Mouse (Mus musculus) G1E (cell line): Measurements from ENCODE around the gene Antxr1. TPM values are rescaled to one million over a fixed set of nuclear protein-coding genes. Genes with fewer than 3 reads are reported as not detected.

ENCODE experiments used
- ATAC-seq: 2 replicates; pipeline ENCODE4 v1.8.0; 2016; ENCODE audit warnings: mild to moderate bottlenecking; ENCODE audit not compliant: insufficient number of reproducible peaks, poor library complexity, low FRiP score, severe bottlenecking; ENCODE audit errors: extremely low read depth
- DNase-seq: peaks from one replicate; pipeline ENCODE4 v3.0.0; 2012; ENCODE audit warnings: low spot score
- H3K27me3 ChIP-seq: 2 replicates; pipeline ENCODE4 v1.6.1; 2012; ENCODE audit warnings: mild to moderate bottlenecking, low read length, inconsistent platforms; ENCODE audit not compliant: insufficient read depth
- H3K36me3 ChIP-seq: replicated peaks from 2 replicates; pipeline ENCODE3; 2012; ENCODE audit warnings: mild to moderate bottlenecking, inconsistent platforms
- H3K4me1 ChIP-seq: 2 replicates; pipeline ENCODE4 v1.6.1; 2012; ENCODE audit warnings: low read depth, low read length, inconsistent platforms, mixed read lengths; ENCODE audit not compliant: insufficient read depth
- H3K4me3 ChIP-seq: 2 replicates; pipeline ENCODE4 v1.5.1; 2012; ENCODE audit warnings: low read depth, mild to moderate bottlenecking, inconsistent platforms, low read length, moderate library complexity, mixed read lengths
- H3K9me3 ChIP-seq: replicated peaks from 2 replicates; pipeline ENCODE4 v1.6.1; 2012; ENCODE audit warnings: inconsistent platforms
- CTCF ChIP-seq: IDR thresholded peaks from 2 replicates; pipeline ENCODE4 v1.5.1; 2012; ENCODE audit warnings: low read depth, low read length, inconsistent platforms, mixed read lengths
- GATA1 ChIP-seq: IDR thresholded peaks from 2 replicates; pipeline ENCODE4 v1.6.1; 2012; ENCODE audit warnings: borderline replicate concordance, low read length, inconsistent platforms, mixed read lengths
- GATA2 ChIP-seq: IDR thresholded peaks from 2 replicates; pipeline ENCODE4 v1.6.1; 2012; ENCODE audit warnings: low read depth, low read length, inconsistent platforms, borderline replicate concordance
- POLR2AphosphoS5 ChIP-seq: IDR thresholded peaks from 2 replicates; pipeline ENCODE4 v1.6.1; 2012; ENCODE audit warnings: low read depth, low read length, inconsistent platforms; ENCODE audit not compliant: insufficient replicate concordance
- TAL1 ChIP-seq: conservative IDR thresholded peaks from 2 replicates; pipeline ENCODE4 v1.6.1; 2012; ENCODE audit warnings: low read depth, low read length, inconsistent platforms, mixed read lengths
- polyA plus RNA-seq: library from polyadenylated mRNA; stranded (reverse); fragments of >175 nt; gene quantifications from 2 replicates; pipeline ENCODE4 v1.2.3, GENCODE M21; 2012
- total RNA-seq, 2 experiments: library from RNA; stranded (forward) in 1 of 2; stranded (reverse) in 1 of 2; fragments of 200-1000 nt in 1 of 2; fragments of >200 nt in 1 of 2; fragmentation: Nextera tagmentation in 1 of 2; gene quantifications; 2 replicates each; pipeline ENCODE4 v1.2.3; 2014 to 2017

Gene Antxr1
- total and polyA plus RNA-seq, 3 experiments = 0.16 TPM; not detected in 2

- DNase-seq (no peak), ATAC-seq (no peak)
- Histone ChIP-seq H3K36me3 (no peaks in the 10 kb centered on the region), H3K4me1 (no peaks in the 10 kb centered on the region), H3K9me3 (no peaks in the 10 kb centered on the region), H3K27me3 (peaks cover 28% of the 10 kb centered on the region), H3K4me3 (no peak overlapping the region)
- TF ChIP-seq CTCF (no peak), GATA1 (no peak), POLR2AphosphoS5 (no peak), TAL1 (no peak), GATA2 (no peak)
Measured at GRCm38 (mm10) chr6:87294904-87295303, 40.7 kb downstream of the Antxr1 start.

DNA sequence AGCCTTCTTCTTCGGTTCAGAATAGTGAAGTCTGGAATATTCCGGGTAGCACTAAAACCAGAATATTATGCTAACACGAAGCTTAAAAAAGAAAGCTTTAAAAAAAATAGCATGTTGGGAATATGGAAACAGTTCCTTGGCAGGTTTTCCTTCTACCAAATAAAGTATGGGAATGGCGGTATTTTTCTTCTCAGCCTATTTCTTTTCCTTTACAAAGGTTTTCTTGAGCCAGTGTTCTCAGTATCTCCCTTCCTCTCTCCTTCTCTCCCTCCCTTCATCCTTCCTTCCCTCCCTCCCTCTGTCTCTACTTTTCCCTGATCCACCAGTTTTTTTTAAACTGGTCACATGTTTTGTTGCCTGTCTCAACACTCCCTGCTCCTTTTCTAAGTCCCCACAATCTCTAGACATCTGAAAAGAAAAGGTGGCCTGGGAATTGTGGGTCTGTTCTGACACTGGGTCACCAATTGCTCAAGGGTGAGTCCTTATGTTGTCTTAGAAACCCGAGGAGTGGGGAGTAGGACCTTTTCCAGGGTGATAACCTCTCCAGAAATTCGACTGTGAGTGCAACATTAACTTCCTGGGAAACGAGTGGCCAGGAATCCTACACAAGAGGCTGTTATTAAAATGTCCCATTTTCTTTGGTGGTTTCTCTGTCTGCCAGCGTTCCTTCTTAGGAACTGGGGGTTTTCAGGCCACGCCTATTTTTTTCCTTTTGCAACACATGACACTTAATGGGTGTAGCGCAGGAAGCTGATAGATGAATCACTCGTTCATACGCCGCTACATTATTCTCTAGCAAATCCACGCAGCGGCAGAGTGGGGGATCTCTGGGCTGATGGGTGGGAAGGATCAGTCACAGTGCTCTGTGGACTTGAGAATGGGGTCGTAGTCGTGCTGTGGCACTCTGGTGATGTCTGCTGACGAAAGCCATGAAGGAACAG lies 42.4 kb downstream of the Antxr1 start:
- no peaks in the 10 kb centered on the region for H3K4me1 ChIP-seq
- H3K4me3 ChIP-seq = no peak overlapping the region
- no peak for DNase-seq
- no peaks in the 10 kb centered on the region for H3K36me3 ChIP-seq
- peaks cover 26% of the 10 kb centered on the region for H3K27me3 ChIP-seq
- no peak for ATAC-seq
- no peaks in the 10 kb centered on the region for H3K9me3 ChIP-seq
- TF ChIP-seq GATA1 (no peak), TAL1 (no peak), CTCF (no peak), GATA2 (no peak), POLR2AphosphoS5 (no peak)

DNA sequence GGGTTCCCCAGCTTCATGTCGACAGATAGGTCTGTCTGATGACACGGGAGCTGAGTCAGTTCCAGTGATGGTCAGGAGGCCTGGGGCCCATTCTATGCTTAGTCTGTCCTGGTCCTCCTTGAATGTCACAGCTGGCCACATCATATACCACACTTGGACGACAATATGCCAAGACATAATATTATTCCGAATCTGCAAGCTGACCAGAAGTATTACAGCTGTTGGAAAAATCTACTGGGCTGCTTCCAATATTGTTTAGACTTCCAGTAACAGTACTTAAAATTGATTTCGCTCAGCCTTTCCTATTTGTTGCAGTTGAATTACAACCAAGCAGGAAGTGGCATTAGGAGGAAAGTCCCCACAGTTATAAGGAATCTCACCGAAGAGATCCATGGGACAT lies 48.4 kb downstream of the Antxr1 start:
- TF ChIP-seq GATA2 (no peak), TAL1 (no peak), CTCF (no peak), GATA1 (no peak), POLR2AphosphoS5 (no peak)
- H3K9me3 ChIP-seq = no peaks in the 10 kb centered on the region
- H3K36me3 ChIP-seq = no peaks in the 10 kb centered on the region
- H3K27me3 ChIP-seq = peaks cover 21% of the 10 kb centered on the region
- ATAC-seq = no peak
- no peak overlapping the region for H3K4me3 ChIP-seq
- no peaks in the 10 kb centered on the region; the same call in 1 of the 2 replicates for H3K4me1 ChIP-seq
- DNase-seq = no peak

DNA sequence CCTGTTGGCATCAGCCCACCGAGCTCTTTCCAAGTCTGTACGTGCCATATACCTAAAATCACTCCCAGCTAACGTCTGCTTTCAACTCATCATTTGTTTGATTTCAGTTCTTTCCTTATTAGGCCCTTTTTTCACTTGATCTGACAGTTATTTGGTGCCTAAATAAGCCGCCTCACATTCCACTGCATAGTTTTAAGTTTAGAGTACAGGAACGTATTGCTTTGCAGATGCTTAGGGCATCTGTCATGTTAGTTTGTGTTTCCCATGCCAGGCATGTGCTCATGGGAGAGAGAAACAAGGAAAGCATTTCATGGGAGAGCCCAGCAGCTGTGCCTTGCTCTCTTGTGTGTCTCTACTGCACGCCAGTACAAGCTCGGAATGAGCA lies 50.3 kb downstream of the Antxr1 start:
- TF ChIP-seq GATA2 (no peak), GATA1 (no peak), CTCF (no peak), POLR2AphosphoS5 (no peak), TAL1 (no peak)
- DNase-seq (no peak), ATAC-seq (no peak)
- Histone ChIP-seq H3K4me3 (no peak overlapping the region), H3K27me3 (peaks cover 28% of the 10 kb centered on the region), H3K9me3 (no peaks in the 10 kb centered on the region), H3K4me1 (no peaks in the 10 kb centered on the region; the same call in 1 of the 2 replicates), H3K36me3 (no peaks in the 10 kb centered on the region)

DNA sequence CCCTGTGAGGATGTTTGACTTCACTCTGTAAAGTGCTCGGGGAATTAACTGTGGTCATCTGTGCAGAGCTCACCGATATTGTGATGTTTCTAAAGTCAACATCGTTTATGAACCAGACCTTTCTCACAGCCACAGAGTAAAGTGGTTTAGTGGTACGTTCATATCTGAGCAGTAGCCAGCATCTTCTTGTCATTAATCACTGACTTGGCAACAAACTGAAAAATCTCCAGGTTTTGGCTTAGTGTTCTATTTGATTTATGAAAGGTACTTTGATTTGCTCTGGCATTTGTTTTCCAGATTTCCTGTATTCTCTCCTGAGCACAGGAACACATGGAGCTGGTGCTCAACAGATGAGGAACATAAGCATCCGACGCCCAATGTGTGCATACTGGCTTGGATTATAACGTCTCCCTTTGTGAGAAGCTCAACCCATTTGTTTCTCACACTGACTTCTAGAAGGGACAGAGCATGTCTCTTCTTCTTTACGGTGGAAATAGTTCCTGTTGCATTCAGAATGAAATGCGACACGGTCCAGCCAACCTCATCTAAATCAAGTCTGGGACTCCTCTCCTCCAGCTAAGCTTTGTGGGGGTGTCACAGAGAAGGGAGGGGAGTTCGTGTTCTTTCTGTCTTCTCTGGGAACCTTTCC lies 50.8 kb downstream of the Antxr1 start:
- no peak for ATAC-seq
- H3K9me3 ChIP-seq = no peaks in the 10 kb centered on the region
- H3K36me3 ChIP-seq = no peaks in the 10 kb centered on the region
- H3K27me3 ChIP-seq = peaks cover 28% of the 10 kb centered on the region
- no peak for DNase-seq
- TF ChIP-seq GATA1 (no peak), POLR2AphosphoS5 (no peak), GATA2 (no peak), TAL1 (no peak), CTCF (no peak)
- no peaks in the 10 kb centered on the region; the same call in 1 of the 2 replicates for H3K4me1 ChIP-seq
- H3K4me3 ChIP-seq = no peak overlapping the region

DNA sequence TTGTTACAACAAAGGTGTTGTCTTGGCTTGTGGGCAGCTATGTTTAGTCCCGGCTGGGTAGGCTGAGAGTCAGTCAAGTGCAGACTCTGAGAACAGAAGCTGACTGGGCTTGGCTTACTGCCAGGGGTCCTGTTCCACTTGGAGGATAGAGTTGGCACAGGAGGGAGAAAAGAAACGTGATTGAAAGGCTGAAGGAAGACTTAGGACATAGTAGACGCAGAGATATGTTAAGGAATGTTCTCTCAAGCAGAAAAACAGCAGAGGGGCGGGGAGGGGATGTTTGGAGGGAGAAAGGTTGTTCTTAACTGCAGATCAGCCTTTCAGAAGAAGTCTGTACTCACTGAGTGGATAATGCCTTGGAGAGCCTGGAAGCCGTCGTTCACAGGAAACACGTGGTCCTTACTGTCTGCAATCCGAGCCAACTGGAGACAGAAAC lies 53.3 kb downstream of the Antxr1 start:
- ATAC-seq (no peak), DNase-seq (no peak)
- peaks cover 25% of the 10 kb centered on the region for H3K27me3 ChIP-seq
- H3K4me1 ChIP-seq = no peaks in the 10 kb centered on the region; the same call in 1 of the 2 replicates
- no peak overlapping the region for H3K4me3 ChIP-seq
- TF ChIP-seq CTCF (no peak), POLR2AphosphoS5 (no peak), GATA1 (no peak), GATA2 (no peak), TAL1 (no peak)
- no peaks in the 10 kb centered on the region for H3K9me3 ChIP-seq
- H3K36me3 ChIP-seq = no peaks in the 10 kb centered on the region
